Mouse (Mus musculus) thymus, adult 2 months (tissue): ENCODE data around the gene Chst11.

Experiments used
- CTCF ChIP-seq: fragments of 200-500 bp; IDR thresholded peaks from 2 replicates; pipeline ENCODE4 v1.5.1; 2012; ENCODE audit warnings: mild to moderate bottlenecking, control low read depth, low read length, moderate library complexity, borderline replicate concordance; ENCODE audit not compliant: control insufficient read depth, poor library complexity, insufficient read depth; ENCODE audit errors: extremely low read depth
- POLR2A ChIP-seq: fragments of 200-500 bp; IDR thresholded peaks from 2 replicates; pipeline ENCODE4 v1.6.1; 2012; ENCODE audit warnings: mild to moderate bottlenecking, low read length, control low read depth, moderate library complexity; ENCODE audit not compliant: control insufficient read depth, poor library complexity, insufficient read depth; ENCODE audit errors: extremely low read depth

GRCm38 (mm10) chr10:83141434-83141833 is 156.1 kb downstream of the Chst11 start:
- TF ChIP-seq CTCF (no peak), POLR2A (no peak)
